ENCODE assay signal across 18 mouse cellular contexts in the genomic region with DNA sequence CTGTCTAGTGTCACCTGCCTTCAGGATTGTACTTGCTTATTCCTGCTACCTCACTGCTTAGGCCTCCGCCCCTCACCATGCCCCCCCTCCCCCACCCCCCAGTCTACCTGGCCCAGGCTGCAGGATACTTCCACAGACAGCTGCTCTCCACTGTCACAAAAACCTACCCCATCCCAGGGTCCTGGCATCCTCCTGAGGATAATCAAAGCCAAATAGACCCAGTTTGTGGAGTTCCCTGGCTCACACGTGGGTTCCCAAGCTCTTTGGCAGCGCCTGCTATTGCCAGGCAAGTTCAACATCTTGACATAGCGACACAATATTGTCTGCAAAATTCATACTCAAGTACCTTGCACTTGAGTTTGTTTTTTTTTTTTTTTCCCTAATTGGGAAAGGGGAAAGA. TPM values are rescaled to one million over a fixed set of nuclear protein-coding genes. Genes with fewer than 3 reads are reported as not detected.
"Had no signal": no experiment of that assay in that cellular context is flagged by ENCODE, and none has a peak within 500 bp of the region (broad histone marks: within the 10 kb centered on the region; RNA-seq: fewer than 3 reads in every experiment).

No protein-coding gene starts in this region.

- H3K9ac ChIP-seq: heart, embryonic 13.5 days; heart, embryonic 15.5 days; hindbrain, embryonic 12.5 days; hindbrain, embryonic 14.5 days; intestine, embryonic 15.5 days; limb, embryonic 12.5 days; liver, embryonic 13.5 days had no signal

- H3K9me3 ChIP-seq: heart, embryonic 13.5 days; heart, embryonic 15.5 days; hindbrain, embryonic 10.5 days; hindbrain, embryonic 12.5 days; intestine, embryonic 15.5 days; limb, embryonic 10.5 days; limb, embryonic 12.5 days; liver, embryonic 13.5 days had no signal

- H3K36me3 ChIP-seq: heart, embryonic 13.5 days; heart, embryonic 15.5 days; hindbrain, embryonic 10.5 days; hindbrain, embryonic 12.5 days; intestine, embryonic 15.5 days; limb, embryonic 10.5 days; limb, embryonic 12.5 days; liver, embryonic 13.5 days had no signal

- H3K4me3 ChIP-seq: heart, embryonic 13.5 days; heart, embryonic 15.5 days; hindbrain, embryonic 10.5 days; hindbrain, embryonic 12.5 days; intestine, embryonic 15.5 days; left cerebral cortex, adult 2 months; limb, embryonic 10.5 days; limb, embryonic 12.5 days; liver, embryonic 13.5 days had no signal

- H3K27ac ChIP-seq: heart, embryonic 13.5 days; heart, embryonic 15.5 days; hindbrain, embryonic 10.5 days; hindbrain, embryonic 12.5 days; hindbrain, embryonic 14.5 days; left cerebral cortex, adult 2 months; limb, embryonic 10.5 days; limb, embryonic 12.5 days; liver, embryonic 13.5 days had no signal

- DNase-seq: gastrocnemius, postnatal 25 days; liver; liver, embryonic 13.5 days had no signal

- ATAC-seq: hindbrain, embryonic 16.5 days; inflammation-experienced regulatory T-cells, adult 6 months; intestine, embryonic 15.5 days; intestine, postnatal 0 days had no signal

- H3K4me2 ChIP-seq: heart, embryonic 11.5 days; heart, embryonic 13.5 days; heart, embryonic 15.5 days; hindbrain, embryonic 12.5 days; hindbrain, embryonic 14.5 days; intestine, embryonic 15.5 days; limb, embryonic 12.5 days; liver, embryonic 11.5 days; liver, embryonic 13.5 days had no signal

RNA-seq across cellular contexts. Expression of a gene that starts 10.3 kb away (rescaled TPM):
- total RNA-seq: granulocyte monocyte progenitor cell, adult 5-6 weeks had no signal
- polyA plus RNA-seq: inflammation-experienced regulatory T-cells, adult 6 months; limb, embryonic 10.5 days; limb, embryonic 12.5 days had no signal

RNA-seq across cellular contexts. Expression of a gene that starts 51.3 kb away (rescaled TPM):
- polyA plus RNA-seq: heart, embryonic 11.5 days; liver, embryonic 11.5 days had no signal
